Mouse (Mus musculus): ENCODE results near the gene Pank1.

The Pank1 gene

GRCm38 (mm10) chr19:34878603-34879541 lies at the start of gene Pank1:
Gene Pank1, minus strand, starts transcription at chr19:34879455.
- DNase-seq, result peak; percentile 72

GRCm38 (mm10) chr19:34922603-34922963 lies 43.3 kb upstream of the Pank1 start:
- no peak for DNase-seq

- peak; percentile 90 for DNase-seq
Measured at GRCm38 (mm10) chr19:34921652-34922602, 42.7 kb upstream of the Pank1 start, which contains the start of gene Kif20b. Gene Kif20b, plus strand, starts transcription at chr19:34922361.

GRCm38 (mm10) chr19:34921253-34921651 lies 42.0 kb upstream of the Pank1 start:
- no peak for DNase-seq

- DNase-seq, result no peak
Measured at GRCm38 (mm10) chr19:34920531-34920930, 41.3 kb upstream of the Pank1 start.

- no peak for DNase-seq
Measured at GRCm38 (mm10) chr19:34920066-34920465, 40.8 kb upstream of the Pank1 start.

GRCm38 (mm10) chr19:34912366-34912765 lies 33.1 kb upstream of the Pank1 start:
- no peak for DNase-seq

GRCm38 (mm10) chr19:34906772-34907171 lies 27.5 kb upstream of the Pank1 start:
- DNase-seq, result no peak

GRCm38 (mm10) chr19:34905424-34905823 lies 26.2 kb upstream of the Pank1 start:
- DNase-seq, result no peak

GRCm38 (mm10) chr19:34904032-34904431 lies 24.8 kb upstream of the Pank1 start:
- DNase-seq, result no peak

GRCm38 (mm10) chr19:34901735-34902134 lies 22.5 kb upstream of the Pank1 start:
- no peak for DNase-seq

GRCm38 (mm10) chr19:34901266-34901665 lies 22.0 kb upstream of the Pank1 start:
- no peak for DNase-seq

GRCm38 (mm10) chr19:34898941-34899340 lies 19.7 kb upstream of the Pank1 start:
- no peak for DNase-seq

- DNase-seq, result no peak
Measured at GRCm38 (mm10) chr19:34897082-34897965, 18.1 kb upstream of the Pank1 start.

- no peak for DNase-seq
Measured at GRCm38 (mm10) chr19:34895082-34895481, 15.8 kb upstream of the Pank1 start.

GRCm38 (mm10) chr19:34891590-34891989 lies 12.3 kb upstream of the Pank1 start:
- DNase-seq, result no peak

- no peak for DNase-seq
Measured at GRCm38 (mm10) chr19:34890981-34891380, 11.7 kb upstream of the Pank1 start.

- DNase-seq, result no peak
Measured at GRCm38 (mm10) chr19:34886324-34886723, 7.1 kb upstream of the Pank1 start.

GRCm38 (mm10) chr19:34883526-34884224 lies 4.4 kb upstream of the Pank1 start:
- no peak for DNase-seq

GRCm38 (mm10) chr19:34882443-34882842 lies 3.2 kb upstream of the Pank1 start:
- no peak for DNase-seq

GRCm38 (mm10) chr19:34881160-34881559 lies 1.9 kb upstream of the Pank1 start:
- DNase-seq, result no peak

- no peak for DNase-seq
Measured at GRCm38 (mm10) chr19:34879624-34880023, 369 bp upstream of the Pank1 start.
